In genomic region chr1:182902906-182903305, GRCm38 (mm10) we compare ENCODE assay signal across 11 mouse cellular contexts.
"Had no signal": no experiment of that assay in that cellular context is flagged by ENCODE, and none has a peak within 500 bp of the region (broad histone marks: within the 10 kb centered on the region; RNA-seq: fewer than 3 reads in every experiment).

No protein-coding gene starts in this region.

- ATAC-seq: liver, postnatal 0 days; lung, postnatal 0 days; midbrain, embryonic 13.5 days; midbrain, embryonic 15.5 days had no signal

- DNase-seq: liver, postnatal 0 days; lung, adult 2 months; lung, postnatal 14 days; lung, postnatal 36 days; right cerebral cortex, postnatal 14 days; thymus, adult 2 months; thymus, postnatal 25 days; thymus, postnatal 4 days had no signal
